In genomic region chr9:105617274-105617673, GRCm38 (mm10) we compare ENCODE assay signal across 8 mouse cellular contexts. TPM values are rescaled to one million over a fixed set of nuclear protein-coding genes. Genes with fewer than 3 reads are reported as not detected.
DNase-seq lines count a peak whose midpoint lies in the region; ATAC-seq and TF ChIP-seq lines count a peak whose summit lies in the region.
"Not testable (repeated sequence)": the region's sequence is repeated elsewhere in the genome, so short reads cannot be mapped to it uniquely, and the experiment has no call there.

No protein-coding gene starts in this region.

- not testable (repeated sequence) for H3K36me3 ChIP-seq in lung, postnatal 0 days (ENCODE audit: insufficient read depth, low read length)

- H3K4me1 ChIP-seq in lung, postnatal 0 days (ENCODE audit: insufficient read depth, low read depth, low read length) = not testable (repeated sequence)

- H3K4me2 ChIP-seq in lung, postnatal 0 days (replicated peaks; ENCODE audit: low read depth, low read length) = not testable (repeated sequence)

- not testable (repeated sequence) for H3K4me3 ChIP-seq in lung, postnatal 0 days (ENCODE audit: low read depth, low read length)

- not testable (repeated sequence) for H3K9ac ChIP-seq in lung, postnatal 0 days (replicated peaks; ENCODE audit: low read depth)

- not testable (repeated sequence) for H3K27ac ChIP-seq in lung, postnatal 0 days (ENCODE audit: low read length)

- not testable (repeated sequence) for ATAC-seq in lung, postnatal 0 days

- H3K27me3 ChIP-seq in lung, postnatal 0 days (replicated peaks; ENCODE audit: insufficient read depth, low read length) = not testable (repeated sequence)

- TF ChIP-seq CTCF in lung, postnatal 0 days (IDR thresholded peaks at IDR 0.05) = peak; percentile 84

- not testable (repeated sequence) for TF ChIP-seq EP300 in lung, postnatal 0 days (IDR thresholded peaks at IDR 0.05)

- not testable (repeated sequence) for H3K9me3 ChIP-seq in lung, postnatal 0 days (ENCODE audit: low read length)

- DNase-seq in A20 (ENCODE audit: low read depth, low spot score) = peak; percentile 34
- DNase-seq in adrenal gland, postnatal 10 days = peak; percentile 82
- peak; percentile 70 to 75 for DNase-seq in cerebellum, postnatal 36 days
- DNase-seq in frontal cortex, postnatal 25 days (ENCODE audit: low spot score in 2 of 2) = peak; percentile 31 to 57
- DNase-seq in hindlimb bud, embryonic 11.5 days (ENCODE audit: extremely low spot score, low read depth, low spot score) = peak; percentile 26
- DNase-seq in layer of hippocampus, postnatal 10 days (ENCODE audit: low spot score in 2 of 2) = peak; percentile 75 to 79
- peak; percentile 84 for DNase-seq in lung, postnatal 0 days (ENCODE audit: low spot score)
- peak; percentile 49 for DNase-seq in retina, postnatal 7 days (ENCODE audit: low read depth, low spot score)

RNA-seq across cellular contexts. Expression of gene Pik3r4, which starts 25.5 kb away (rescaled TPM):
- total RNA-seq in adrenal gland, postnatal 10 days (2021) = 10 to 100 TPM; 26.3 to 33.5 TPM
- total RNA-seq in layer of hippocampus, postnatal 10 days (2021) = 10 to 100 TPM; 35.7 to 41.3 TPM
- polyA plus RNA-seq in lung, postnatal 0 days (2015; fragmentation: Nextera tagmentation; extraction: Ambion mirVana) = 16.4 and 17.6 TPM in 2 replicates

Comparison
In these comparisons a context has a peak if more than half of its experiments do, and no peak if none do; other contexts are left out.
1. DNase-seq: peak in every context shown above with its lines; median percentile 84 in lung, postnatal 0 days; 82 in adrenal gland, postnatal 10 days; 77 in layer of hippocampus, postnatal 10 days; 72 in cerebellum, postnatal 36 days; 49 in retina, postnatal 7 days; 44 in frontal cortex, postnatal 25 days; 34 in A20; 26 in hindlimb bud, embryonic 11.5 days.